Mouse (Mus musculus) liver, postnatal 0 days (tissue): ENCODE results near the gene Rtf2.

Experiments used
- CTCF ChIP-seq: sonication (generic); IDR thresholded peaks from 2 replicates; pipeline ENCODE4 v1.5.1; 2016; ENCODE audit warnings: antibody characterized with exemption, low read depth
- EP300 ChIP-seq: IDR thresholded peaks from 2 replicates; pipeline ENCODE4 v1.6.1; 2016; ENCODE audit warnings: antibody characterized with exemption, low read depth, mild to moderate bottlenecking

- TF ChIP-seq CTCF, result no peak
- TF ChIP-seq EP300, result peak; percentile 37; the same call in 1 of the 2 replicates
Measured at GRCm38 (mm10) chr2:172452031-172452430, 11.7 kb downstream of the Rtf2 start.
